Mouse (Mus musculus) heart, postnatal 0 days (tissue): ENCODE data around the gene Lrtm2. TPM values are rescaled to one million over a fixed set of nuclear protein-coding genes. Genes with fewer than 3 reads are reported as not detected.
A peak's percentile ranks its signal among the peaks of the same experiment; 100 is the strongest.

Experiments used
- ATAC-seq: fragments of 200-750 bp; cut with Nextera tagmentation; 2 replicates; pipeline ENCODE4 v1.8.0; 2017; ENCODE audit warnings: low read depth, moderate number of reproducible peaks, moderate library complexity; ENCODE audit not compliant: insufficient read depth
- DNase-seq: peaks from one replicate; pipeline ENCODE4 v3.0.0-alpha.2; 2016; ENCODE audit warnings: low spot score
- H3K27ac ChIP-seq: fragments of 300-500 bp; sonication (generic); 2 replicates; pipeline ENCODE4 v1.5.1; 2014; ENCODE audit warnings: low read depth, mild to moderate bottlenecking
- H3K27me3 ChIP-seq: fragments of 300-500 bp; sonication (generic); 2 replicates; pipeline ENCODE4 v1.6.1; 2014; ENCODE audit warnings: low read length, mixed read lengths; ENCODE audit not compliant: control insufficient read depth, insufficient read depth
- H3K36me3 ChIP-seq: fragments of 300-500 bp; sonication (generic); replicated peaks from 2 replicates; pipeline ENCODE4 v1.6.1; 2014; ENCODE audit warnings: low read length, mixed read lengths; ENCODE audit not compliant: control insufficient read depth, insufficient read depth
- H3K4me1 ChIP-seq: fragments of 300-500 bp; sonication (generic); 2 replicates; pipeline ENCODE4 v1.6.1; 2014; ENCODE audit warnings: antibody characterized with exemption; ENCODE audit not compliant: control insufficient read depth, insufficient read depth
- H3K4me2 ChIP-seq: fragments of 300-500 bp; sonication (generic); 2 replicates; pipeline ENCODE4 v1.6.1; 2014; ENCODE audit warnings: low read depth, mild to moderate bottlenecking, low read length, moderate library complexity
- H3K4me3 ChIP-seq: fragments of 300-500 bp; sonication (generic); 2 replicates; pipeline ENCODE4 v1.5.1; 2014; ENCODE audit warnings: low read depth, low read length
- H3K9ac ChIP-seq: fragments of 300-500 bp; sonication (generic); replicated peaks from 2 replicates; pipeline ENCODE4 v1.6.1; 2014; ENCODE audit warnings: low read depth, low read length, mixed read lengths
- H3K9me3 ChIP-seq: fragments of 300-500 bp; sonication (generic); replicated peaks from 2 replicates; pipeline ENCODE4 v1.6.1; 2016; ENCODE audit warnings: low read length; ENCODE audit not compliant: control insufficient read depth
- CTCF ChIP-seq: IDR thresholded peaks from 2 replicates; pipeline ENCODE4 v1.5.1; 2016; ENCODE audit warnings: antibody characterized with exemption, control low read depth, low read depth
- EP300 ChIP-seq: IDR thresholded peaks from 2 replicates; pipeline ENCODE4 v1.6.1; 2016; ENCODE audit warnings: antibody characterized with exemption, low read depth
- WGBS: fragments of 180-500 bp; shearing (Covaris S2); extraction: QIAGEN DNeasy Blood & Tissue Kit; methylation state at CpG from one replicate; pipeline ENCODE4 v1.1.7; 2014; 5-methylcytosine and 5-hydroxymethylcytosine counted together
- polyA plus RNA-seq: library from polyadenylated mRNA; unstranded; fragments of >200 nt; fragmentation: Nextera tagmentation; extraction: Ambion mirVana; gene quantifications from 2 replicates; pipeline ENCODE4 v1.2.1, GENCODE M21; 2015
- total RNA-seq: library from RNA; depleted of rRNA; stranded (reverse); fragments of >200 nt; gene quantifications from 2 replicates; pipeline ENCODE4 v1.2.3, GENCODE M21; 2014; ENCODE audit warnings: low replicate concordance

The Lrtm2 gene
- total and polyA plus RNA-seq, 2 experiments from 2014 or later: 0.03 TPM; not detected in 1

DNA sequence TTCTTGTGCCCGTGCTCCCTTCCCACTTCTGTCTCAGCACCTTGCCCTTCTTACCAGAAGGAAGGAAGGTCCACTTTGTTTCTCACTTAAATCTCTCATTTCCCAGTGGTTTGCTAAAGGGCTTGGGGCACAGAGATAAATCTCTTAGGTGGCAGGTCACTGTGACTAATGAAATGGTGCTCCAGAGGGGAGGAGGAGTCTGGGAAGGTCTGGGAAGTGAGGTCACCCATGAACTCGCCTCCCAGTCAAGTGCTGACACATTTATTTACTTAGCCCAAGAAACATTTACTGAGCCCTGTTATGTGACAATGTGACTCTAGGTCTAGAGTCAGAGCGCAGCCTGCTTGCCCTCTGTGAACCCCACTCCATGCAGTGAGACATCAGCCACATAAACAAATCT lies 2.6 kb upstream of the Lrtm2 start:
- peaks cover 50% of the 10 kb centered on the region for H3K27me3 ChIP-seq
- no peak overlapping the region for H3K4me2 ChIP-seq
- no peaks in the 10 kb centered on the region for H3K9me3 ChIP-seq
- H3K27ac ChIP-seq: no peak overlapping the region
- ATAC-seq: no peak
- H3K36me3 ChIP-seq: no peaks in the 10 kb centered on the region
- H3K9ac ChIP-seq: no peak overlapping the region
- no peak overlapping the region for H3K4me3 ChIP-seq
- TF ChIP-seq CTCF: no peak
- TF ChIP-seq EP300: no peak
- 16% methylated on average over 3 of the region's 3 CpGs for WGBS
- no peak for DNase-seq
- peaks cover 16% of the 10 kb centered on the region; the same call in 1 of the 2 replicates for H3K4me1 ChIP-seq

DNA sequence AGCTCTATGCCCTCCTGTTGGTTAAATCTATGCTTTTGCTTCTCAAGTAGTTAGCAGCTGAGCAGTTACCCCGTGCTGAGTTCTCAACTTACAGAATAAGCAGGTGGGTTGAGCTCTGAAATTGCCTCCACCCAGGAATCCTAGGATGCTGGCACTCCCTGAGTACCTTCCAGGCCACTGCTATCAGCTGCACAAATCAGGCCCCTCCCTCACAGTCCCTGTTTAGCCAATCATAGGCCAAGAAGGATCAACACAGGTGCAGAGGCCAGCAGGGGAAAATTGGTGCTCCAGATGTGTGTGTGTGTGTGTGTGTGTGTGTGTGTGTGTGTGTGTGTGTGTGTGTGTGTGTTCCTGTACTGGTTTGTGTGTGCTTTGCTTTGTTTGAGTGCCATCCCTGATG lies 1.5 kb upstream of the Lrtm2 start:
- Histone ChIP-seq H3K27me3 (peaks cover 61% of the 10 kb centered on the region), H3K27ac (no peak overlapping the region), H3K9ac (no peak overlapping the region), H3K4me1 (peaks cover 18% of the 10 kb centered on the region; the same call in 1 of the 2 replicates), H3K4me2 (no peak overlapping the region), H3K4me3 (no peak overlapping the region), H3K9me3 (no peaks in the 10 kb centered on the region), H3K36me3 (no peaks in the 10 kb centered on the region)
- no peak for ATAC-seq
- TF ChIP-seq CTCF: no peak
- 14% methylated on average over 1 of the region's 1 CpGs for WGBS
- DNase-seq: no peak

DNA sequence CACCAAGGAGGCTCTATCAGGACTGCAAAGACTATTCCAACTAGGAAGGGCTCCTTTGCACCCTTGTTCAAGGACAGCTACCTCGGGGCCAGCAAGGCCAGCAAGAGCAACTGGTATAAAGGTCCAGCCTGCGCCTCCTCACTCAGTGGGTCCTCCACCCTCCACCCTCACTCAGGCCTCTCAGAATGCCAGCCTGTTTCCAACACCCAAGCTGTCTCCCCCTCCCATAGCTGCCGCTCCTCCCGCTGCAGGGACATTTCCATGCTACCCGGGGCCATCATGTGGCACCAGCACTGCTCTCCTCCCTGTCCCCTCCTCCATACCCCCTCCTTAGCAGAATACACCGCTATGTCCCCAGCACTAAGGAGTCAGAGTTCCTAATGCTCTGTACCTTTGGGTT lies 630 bp downstream of the Lrtm2 start:
- no peak for ATAC-seq
- TF ChIP-seq EP300: no peak
- no peak for TF ChIP-seq CTCF

DNA sequence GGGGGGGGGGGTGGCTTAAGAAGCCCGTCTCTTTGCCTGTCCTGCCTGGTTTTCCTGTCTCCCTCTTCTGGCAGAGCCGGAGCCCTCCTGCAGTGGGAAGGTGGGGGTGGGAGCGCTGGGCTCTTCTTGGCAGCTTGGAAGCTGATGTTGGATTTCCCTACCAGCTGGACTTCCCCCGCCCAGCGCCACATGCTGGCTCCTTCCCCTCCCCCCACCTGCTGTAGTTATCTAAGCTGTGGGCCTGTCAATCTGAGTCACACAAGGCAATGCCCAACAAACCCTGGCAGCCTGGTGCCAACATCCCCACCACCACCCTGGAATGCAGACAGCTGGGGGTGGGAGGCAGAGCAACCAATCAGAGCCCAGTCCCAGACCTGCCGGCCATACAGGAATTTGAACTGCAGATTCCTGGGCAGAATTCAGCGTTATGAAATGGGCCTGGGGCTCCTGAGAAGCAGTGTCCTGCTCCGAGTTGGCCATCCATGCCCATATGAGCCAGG lies 1.3 kb downstream of the Lrtm2 start:
- Histone ChIP-seq H3K27ac (no peak overlapping the region), H3K4me2 (peak overlapping the region; percentile 43), H3K9me3 (no peaks in the 10 kb centered on the region), H3K9ac (no peak overlapping the region), H3K4me3 (peak overlapping the region; percentile 8; the same call in 1 of the 2 replicates), H3K27me3 (peaks cover 83% of the 10 kb centered on the region), H3K4me1 (peaks cover 18% of the 10 kb centered on the region; the same call in 1 of the 2 replicates), H3K36me3 (no peaks in the 10 kb centered on the region)
- peak; percentile 75 for DNase-seq
- WGBS: 1% methylated on average over 8 of the region's 8 CpGs
- ATAC-seq: peak; percentile 88
- TF ChIP-seq CTCF: peak; percentile 31
- 0 out of 2 replicates have a peak, but pooled peaks have one; percentile 61 for TF ChIP-seq EP300

More for the DNA sequence above, 630 bp downstream of the Lrtm2 start:
- Histone ChIP-seq H3K4me3 (peak overlapping the region; percentile 45), H3K36me3 (no peaks in the 10 kb centered on the region), H3K4me1 (peaks cover 18% of the 10 kb centered on the region; the same call in 1 of the 2 replicates), H3K9ac (no peak overlapping the region), H3K27ac (no peak overlapping the region), H3K4me2 (peak overlapping the region; percentile 61), H3K9me3 (no peaks in the 10 kb centered on the region), H3K27me3 (peaks cover 80% of the 10 kb centered on the region)
- DNase-seq: no peak
- WGBS: 13% methylated on average over 6 of the region's 6 CpGs

DNA sequence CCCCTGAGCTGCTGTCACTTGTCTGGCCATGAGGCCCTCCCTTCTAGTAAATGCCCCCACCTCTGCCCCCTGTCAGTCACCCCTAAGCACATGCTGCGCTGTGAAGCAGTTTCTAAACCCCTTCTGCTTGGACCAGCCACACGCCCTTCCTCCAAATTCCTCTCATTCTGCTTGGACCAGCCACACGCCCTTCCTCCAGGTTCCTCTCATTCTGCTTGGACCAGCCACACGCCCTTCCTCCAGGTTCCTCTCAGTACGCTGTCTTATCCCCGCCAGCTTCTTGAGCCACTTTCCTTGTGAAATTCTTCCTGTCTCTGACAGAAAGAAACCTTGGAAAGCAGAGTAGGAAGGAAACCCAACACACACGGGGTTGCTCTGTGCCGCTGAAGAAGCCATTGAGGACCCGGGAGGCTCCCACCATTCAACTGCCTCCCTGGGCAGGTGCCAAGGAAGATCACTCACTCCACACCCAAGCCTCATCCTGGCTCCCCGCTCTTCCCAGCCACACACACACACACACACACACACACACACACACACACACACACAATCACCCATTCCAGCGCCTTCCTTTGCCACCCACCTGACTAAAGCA lies 1.9 kb downstream of the Lrtm2 start:
- Histone ChIP-seq H3K36me3 (no peaks in the 10 kb centered on the region), H3K4me1 (peaks cover 18% of the 10 kb centered on the region; the same call in 1 of the 2 replicates), H3K27ac (no peak overlapping the region), H3K27me3 (peaks cover 82% of the 10 kb centered on the region), H3K4me2 (peak overlapping the region; percentile 43), H3K9ac (no peak overlapping the region), H3K4me3 (no peak overlapping the region), H3K9me3 (no peaks in the 10 kb centered on the region)
- ATAC-seq: peak; percentile 21
- DNase-seq: no peak
- 4% methylated on average over 10 of the region's 11 CpGs for WGBS
- TF ChIP-seq EP300: no peak

DNA sequence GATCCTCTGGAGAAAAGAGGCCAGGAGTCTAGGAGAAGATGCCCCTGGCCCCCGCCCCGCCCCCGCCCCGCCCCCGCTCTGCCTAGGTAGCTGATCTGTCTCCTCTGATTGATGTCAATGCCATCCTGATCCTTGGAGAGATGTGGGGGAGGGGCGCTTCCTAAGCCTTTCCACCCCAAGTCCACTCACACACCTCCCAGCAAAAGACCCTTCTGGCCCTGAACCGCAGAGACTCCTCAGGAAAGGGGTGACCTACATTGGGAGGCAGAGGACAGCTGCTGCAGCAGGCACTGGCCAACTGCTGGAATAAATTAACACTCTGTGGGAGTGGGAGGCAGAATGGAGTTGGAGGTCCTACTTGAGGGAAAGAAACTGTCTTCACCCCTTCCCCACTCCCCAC lies 4.0 kb downstream of the Lrtm2 start:
- Histone ChIP-seq H3K9me3 (no peaks in the 10 kb centered on the region), H3K27me3 (peaks cover 62% of the 10 kb centered on the region), H3K36me3 (no peaks in the 10 kb centered on the region), H3K4me3 (no peak overlapping the region), H3K27ac (no peak overlapping the region), H3K9ac (no peak overlapping the region), H3K4me1 (peaks cover 18% of the 10 kb centered on the region; the same call in 1 of the 2 replicates), H3K4me2 (no peak overlapping the region)
- no peak for DNase-seq
- ATAC-seq: no peak
- no peak for TF ChIP-seq CTCF
- WGBS: 11% methylated on average over 3 of the region's 7 CpGs
